Mouse (Mus musculus): ENCODE measurements around the gene Olfr25. TPM values are rescaled to one million over a fixed set of nuclear protein-coding genes. Genes with fewer than 3 reads are reported as not detected.

Olfr25 gene
- total RNA-seq (2021), result not detected
- long read RNA-seq, experiment 1, result 0 reads
- long read RNA-seq, experiment 2, result 0 reads

DNA sequence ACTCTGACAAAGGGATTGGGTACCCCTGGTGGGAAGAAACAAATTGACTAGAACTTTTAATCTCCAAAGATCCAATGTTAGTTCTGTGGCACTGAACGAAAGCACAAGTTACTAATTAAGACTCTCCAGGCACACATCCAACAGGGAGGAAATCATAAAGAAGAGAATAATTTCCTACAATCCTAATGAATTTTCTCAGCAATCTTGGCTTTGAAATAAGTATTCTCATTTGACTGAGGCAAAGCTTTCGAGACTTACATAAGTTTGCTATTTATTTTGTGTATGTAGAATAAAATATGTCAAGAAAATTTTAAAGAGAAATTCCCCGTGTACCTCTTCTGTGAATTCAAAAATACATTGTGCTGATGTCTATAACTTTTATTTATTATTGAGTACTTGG lies at the start of gene Olfr25:
Gene Olfr25, plus strand, starts transcription at position 301 of the 400 bp plus-strand sequence.
- no peak for DNase-seq (ENCODE audit: low spot score in 2 of 2)

DNA sequence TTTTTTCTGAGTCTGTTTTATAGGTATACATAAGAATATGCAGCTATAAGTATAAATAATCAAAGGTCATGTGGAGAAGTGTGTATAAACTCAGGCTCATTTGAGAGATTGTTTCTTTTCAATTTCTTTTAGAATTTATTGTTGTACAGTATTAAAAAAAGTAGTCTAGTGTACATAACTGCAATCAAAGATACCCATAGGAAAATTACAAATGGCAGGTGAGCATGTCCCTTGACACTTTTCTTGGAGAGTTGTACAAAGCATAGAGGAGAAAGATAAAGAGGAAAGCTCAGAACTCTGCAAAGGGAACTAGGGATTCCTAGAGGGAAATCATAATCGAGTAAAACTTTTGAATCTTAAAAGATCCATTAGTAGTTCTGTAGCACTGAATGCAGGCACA lies 38.1 kb upstream of the Olfr25 start, which contains the start of gene Olfr896-ps1:
Gene Olfr896-ps1, plus strand, starts transcription at position 301 of the 400 bp plus-strand sequence.
- no peak for DNase-seq (ENCODE audit: low spot score in 2 of 2)

DNA sequence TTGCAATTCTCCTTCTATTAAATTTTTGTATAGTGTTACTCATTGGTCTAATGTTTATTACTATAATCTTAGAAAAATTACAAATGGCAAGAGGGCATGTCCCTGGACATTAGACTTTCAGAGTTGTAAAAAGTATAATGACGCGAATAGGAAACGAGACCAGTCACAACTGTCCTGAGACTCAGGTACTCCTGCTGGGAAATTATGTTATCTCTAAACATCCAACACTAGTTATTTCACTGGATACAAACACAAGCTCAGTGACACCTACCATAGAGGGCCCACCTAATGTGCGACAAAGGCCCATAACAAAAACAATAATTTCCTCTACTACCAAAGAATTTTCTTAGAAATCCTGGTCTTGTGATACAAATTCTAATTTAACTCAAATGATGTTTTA lies 19.3 kb downstream of the Olfr25 start, which contains the start of gene Olfr898:
Gene Olfr898, plus strand, starts transcription at position 301 of the 400 bp plus-strand sequence.
- DNase-seq (ENCODE audit: low spot score in 2 of 2), result no peak

DNA sequence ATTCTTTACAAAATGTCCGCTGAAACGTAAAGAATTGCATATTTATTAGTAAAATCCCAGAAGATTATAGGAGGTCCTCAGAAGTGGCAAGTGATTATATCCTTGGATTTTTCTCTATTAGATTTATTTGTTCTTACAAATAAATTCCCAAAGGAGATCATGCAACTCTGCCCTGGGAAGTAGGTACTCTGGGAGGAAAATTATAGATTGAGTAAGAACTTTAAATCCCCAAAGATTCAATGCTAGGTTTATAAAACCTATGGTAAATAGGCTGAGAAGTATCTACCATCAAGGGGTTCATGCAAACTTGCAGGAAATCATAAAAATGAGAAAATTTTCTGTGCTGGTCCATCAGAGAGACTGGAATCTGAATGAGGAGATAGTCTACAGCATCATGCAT lies 37.7 kb downstream of the Olfr25 start, which contains the start of gene Olfr250:
Gene Olfr250, plus strand, starts transcription at position 301 of the 400 bp plus-strand sequence.
- no peak for DNase-seq (ENCODE audit: low spot score in 2 of 2)

DNA sequence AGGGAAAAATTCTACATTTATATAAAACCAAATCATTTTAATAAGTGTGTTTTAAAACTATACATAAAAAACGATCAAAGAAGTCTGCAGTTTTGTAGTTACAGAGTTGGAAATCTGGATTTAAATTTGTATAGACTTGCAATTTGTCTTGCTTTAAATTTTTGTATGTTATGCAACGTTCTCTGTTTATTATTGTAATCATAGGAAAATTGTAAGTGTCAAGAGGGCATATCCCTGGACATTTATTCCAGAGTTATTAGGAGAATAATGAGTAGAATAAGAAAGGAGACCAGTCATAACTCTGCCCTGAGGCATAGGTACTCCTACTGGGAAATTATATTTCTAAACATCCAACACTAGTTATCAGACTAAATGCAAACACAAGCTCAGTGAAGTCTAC lies 47.9 kb downstream of the Olfr25 start, which contains the start of gene Olfr251:
Gene Olfr251, plus strand, starts transcription at position 301 of the 400 bp plus-strand sequence.
- no peak for DNase-seq (ENCODE audit: low spot score in 2 of 2)

Other genes starting within 250 kb of the Olfr25 start
- not detected for gene Olfr887, start 245.0 kb upstream of the Olfr25 start, total RNA-seq (2021)
- gene Olfr888, start 220.9 kb upstream of the Olfr25 start, total RNA-seq (2021), result not detected
- gene Olfr889, start 213.9 kb upstream of the Olfr25 start, total RNA-seq (2021), result not detected
- gene Olfr890, start 186.5 kb upstream of the Olfr25 start, total RNA-seq (2021), result not detected
- gene Olfr891, start 148.2 kb upstream of the Olfr25 start, total RNA-seq (2021), result not detected
- gene Olfr893, start 120.7 kb upstream of the Olfr25 start, total RNA-seq (2021), result not detected
- gene Olfr894, start 111.0 kb upstream of the Olfr25 start, total RNA-seq (2021), result not detected
- gene Olfr143, start 76.3 kb upstream of the Olfr25 start, total RNA-seq (2021), result not detected
- not detected for gene Olfr895, start 61.2 kb upstream of the Olfr25 start, total RNA-seq (2021)
- not detected for gene Olfr896-ps1, start 38.0 kb upstream of the Olfr25 start, total RNA-seq (2021)
- not detected for gene Olfr898, start 19.4 kb downstream of the Olfr25 start, total RNA-seq (2021)
- not detected for gene Olfr250, start 37.8 kb downstream of the Olfr25 start, total RNA-seq (2021)
- not detected for gene Olfr251, start 48.0 kb downstream of the Olfr25 start, total RNA-seq (2021)
- not detected for gene Olfr147, start 72.6 kb downstream of the Olfr25 start, total RNA-seq (2021)
- gene Olfr901, start 100.4 kb downstream of the Olfr25 start, total RNA-seq (2021), result not detected
- gene Olfr902, start 118.6 kb downstream of the Olfr25 start, total RNA-seq (2021), result not detected
- gene Olfr904, start 134.1 kb downstream of the Olfr25 start, total RNA-seq (2021), result not detected
- gene Olfr905, start 142.0 kb downstream of the Olfr25 start, total RNA-seq (2021), result under 1 TPM in 1 of 2 experiments, not detected in 1; 0.07 TPM
- not detected for gene Olfr906, start 158.0 kb downstream of the Olfr25 start, total RNA-seq (2021)
- not detected for gene Olfr907, start 166.7 kb downstream of the Olfr25 start, total RNA-seq (2021)
- not detected for gene Olfr911-ps1, start 192.5 kb downstream of the Olfr25 start, total RNA-seq (2021)
- gene Olfr910, start 208.8 kb downstream of the Olfr25 start, total RNA-seq (2021), result not detected

Data from gastrocnemius, postnatal 4 days (tissue).